Mouse (Mus musculus) erythroblast, embryonic 14.5 days (primary cell): ENCODE measurements around the gene Ptprn.

Source experiments
- GATA1 ChIP-seq: IDR thresholded peaks from 2 replicates; pipeline ENCODE4 v1.6.1; 2012; ENCODE audit warnings: low read length, inconsistent platforms, mixed read lengths
- TAL1 ChIP-seq: IDR thresholded peaks from 3 replicates; pipeline ENCODE4 v1.6.1; 2012; ENCODE audit warnings: low read length, inconsistent platforms, mixed read lengths

DNA sequence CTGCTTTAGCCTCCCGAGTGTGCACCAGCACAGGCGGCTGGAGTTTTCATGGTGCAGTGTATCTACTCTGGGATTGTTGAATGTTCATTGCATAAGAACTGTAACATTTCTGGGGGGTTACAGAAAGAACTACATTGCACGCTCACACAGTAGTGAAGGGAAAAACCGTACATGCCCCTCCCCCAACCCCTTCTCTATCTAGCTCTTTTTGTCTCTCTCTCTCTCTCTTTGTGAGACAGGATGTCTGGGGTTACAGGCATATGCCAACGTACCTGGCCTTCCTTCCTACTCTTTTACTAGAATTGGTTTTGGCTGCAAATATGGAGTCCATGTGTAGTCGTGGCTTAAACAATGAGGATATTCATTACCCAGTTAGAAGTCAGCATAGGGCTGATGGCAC lies 41.4 kb downstream of the Ptprn start:
- TF ChIP-seq TAL1 (no peak), GATA1 (no peak)
